Mouse (Mus musculus) testis, postnatal 10 days (tissue): Measurements from ENCODE around the gene Tob1.
A peak's percentile ranks its signal among the peaks of the same experiment; 100 is the strongest.

ENCODE experiments used
- DNase-seq: peaks from one replicate; pipeline ENCODE4 v3.0.0; 2021; ENCODE audit warnings: low spot score

Tob1 gene

GRCm38 (mm10) chr11:94211124-94211603 is at the start of gene Tob1:
TSS of gene Tob1 (plus strand) at chr11:94211454.
- DNase-seq = peak; percentile 99

- no peak for DNase-seq
Measured at GRCm38 (mm10) chr11:94161867-94162581, 49.2 kb upstream of the Tob1 start.

- no peak for DNase-seq
Measured at GRCm38 (mm10) chr11:94163005-94163767, 48.1 kb upstream of the Tob1 start.

- DNase-seq = no peak
Measured at GRCm38 (mm10) chr11:94165745-94166144, 45.5 kb upstream of the Tob1 start.

- no peak for DNase-seq
Measured at GRCm38 (mm10) chr11:94168238-94168637, 43.0 kb upstream of the Tob1 start.

- DNase-seq = no peak
Measured at GRCm38 (mm10) chr11:94169596-94169995, 41.7 kb upstream of the Tob1 start.

- no peak for DNase-seq
Measured at GRCm38 (mm10) chr11:94171691-94172090, 39.6 kb upstream of the Tob1 start.

GRCm38 (mm10) chr11:94172186-94172585 is 39.1 kb upstream of the Tob1 start:
- DNase-seq = no peak

GRCm38 (mm10) chr11:94173726-94174146 is 37.5 kb upstream of the Tob1 start:
- DNase-seq = no peak

- no peak for DNase-seq
Measured at GRCm38 (mm10) chr11:94175288-94175687, 36.0 kb upstream of the Tob1 start.

GRCm38 (mm10) chr11:94175694-94176093 is 35.6 kb upstream of the Tob1 start:
- peak; percentile 65 for DNase-seq

GRCm38 (mm10) chr11:94177841-94178585 is 33.2 kb upstream of the Tob1 start:
- no peak for DNase-seq

GRCm38 (mm10) chr11:94179768-94180167 is 31.5 kb upstream of the Tob1 start:
- no peak for DNase-seq

GRCm38 (mm10) chr11:94180194-94180593 is 31.1 kb upstream of the Tob1 start:
- DNase-seq = no peak

GRCm38 (mm10) chr11:94181694-94182093 is 29.6 kb upstream of the Tob1 start:
- no peak for DNase-seq

- DNase-seq = no peak
Measured at GRCm38 (mm10) chr11:94182711-94183110, 28.5 kb upstream of the Tob1 start.

GRCm38 (mm10) chr11:94183120-94183519 is 28.1 kb upstream of the Tob1 start:
- no peak for DNase-seq

- DNase-seq = no peak
Measured at GRCm38 (mm10) chr11:94183671-94184070, 27.6 kb upstream of the Tob1 start.

- no peak for DNase-seq
Measured at GRCm38 (mm10) chr11:94189579-94189978, 21.7 kb upstream of the Tob1 start.

GRCm38 (mm10) chr11:94190665-94191064 is 20.6 kb upstream of the Tob1 start:
- no peak for DNase-seq

GRCm38 (mm10) chr11:94193109-94193508 is 18.1 kb upstream of the Tob1 start:
- DNase-seq = no peak

- no peak for DNase-seq
Measured at GRCm38 (mm10) chr11:94196311-94196710, 14.9 kb upstream of the Tob1 start.
